Mouse (Mus musculus) megakaryocyte-erythroid progenitor cell, adult 5-6 weeks (primary cell): Measurements from ENCODE around the gene Gm11111. TPM values are rescaled to one million over a fixed set of nuclear protein-coding genes. Genes with fewer than 3 reads are reported as not detected.
"Not testable (repeated sequence)": the region's sequence is repeated elsewhere in the genome, so short reads cannot be mapped to it uniquely, and the experiment has no call there.

ENCODE experiments used
- ATAC-seq: replicated peaks from 2 replicates; pipeline ENCODE4 v1.8.0; 2016; ENCODE audit warnings: mild to moderate bottlenecking, inconsistent platforms; ENCODE audit not compliant: severe bottlenecking, poor library complexity, low FRiP score, low TSS enrichment
- total RNA-seq, 2 experiments: library from RNA; stranded (forward) in 1 of 2; stranded (reverse) in 1 of 2; fragments of 200-1000, 215-1000 nt in 1 of 2; fragments of >200 nt in 1 of 2; fragmentation: Nextera tagmentation in 1 of 2; gene quantifications; 2 replicates each; pipeline ENCODE4 v1.2.3; 2014 to 2017

Gene Gm11111
- total RNA-seq, 2 experiments from 2014 or later: not detected

GRCm38 (mm10) chr5:98576538-98576937 lies 24.0 kb downstream of the Gm11111 start:
- not testable (repeated sequence) for ATAC-seq

DNA sequence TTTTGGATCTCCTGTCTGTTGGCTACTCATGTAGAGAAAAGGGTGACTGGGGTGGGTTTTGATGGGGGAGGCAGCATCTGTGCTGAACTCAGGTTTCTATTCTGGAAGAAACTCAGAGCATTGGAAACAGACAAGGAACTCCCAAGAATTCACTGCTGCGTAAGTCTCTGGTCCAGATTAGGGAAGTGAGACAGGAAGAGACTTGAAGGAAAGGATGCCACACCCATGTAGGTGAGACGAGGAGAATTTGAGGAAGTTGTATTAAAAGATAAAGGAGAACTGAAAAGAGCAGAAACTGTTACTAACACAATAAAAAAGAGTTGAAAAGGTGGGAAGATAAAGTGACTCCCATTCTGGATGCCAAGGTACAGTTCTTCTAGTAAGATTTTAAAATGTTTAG lies 25.9 kb downstream of the Gm11111 start:
- ATAC-seq: no peak

DNA sequence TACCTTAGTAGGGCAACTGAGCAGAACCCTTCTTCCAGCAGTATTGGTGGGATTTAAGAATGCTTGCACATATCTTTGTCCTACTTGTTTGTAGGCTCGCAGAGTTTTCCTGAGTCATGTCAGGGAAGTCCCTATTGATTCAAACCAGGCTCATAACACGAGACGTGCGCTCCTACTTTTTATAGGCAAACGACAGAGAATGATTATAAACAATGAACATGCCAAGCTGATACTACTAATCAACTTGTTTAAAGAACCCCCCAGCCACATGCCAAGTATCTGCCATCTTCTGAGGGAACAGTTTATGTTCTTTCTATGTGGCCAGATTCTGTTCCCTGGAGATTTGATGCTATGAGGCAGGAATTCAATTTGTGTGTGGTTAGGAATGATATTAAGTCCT lies 28.3 kb downstream of the Gm11111 start:
- ATAC-seq: no peak

DNA sequence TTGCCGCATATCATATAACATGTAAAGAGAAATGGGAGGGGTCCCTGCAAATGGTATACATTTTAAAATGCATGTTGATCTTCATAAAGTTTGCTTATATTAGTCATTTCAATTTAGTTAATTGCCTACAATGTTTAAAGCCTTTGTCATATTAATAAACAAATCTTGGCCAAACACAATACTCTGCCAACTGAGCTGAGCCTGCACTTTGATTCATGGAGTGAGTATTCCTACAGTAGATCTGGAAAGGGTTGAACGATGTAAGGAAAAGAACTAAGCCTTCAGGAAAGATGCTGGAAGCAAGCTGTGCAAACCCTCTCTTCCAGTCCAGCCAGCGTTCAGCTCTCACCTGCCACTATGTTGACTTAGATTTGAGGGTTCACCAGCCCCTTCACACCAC lies 29.6 kb downstream of the Gm11111 start:
- no peak for ATAC-seq

- no peak for ATAC-seq
These were observed 33.4 kb downstream of the Gm11111 start for GRCm38 (mm10) chr5:98585915-98586314.

Other genes starting within 250 kb of the Gm11111 start
- not detected in 2 replicates for gene Cfap299, start 223.4 kb upstream of the Gm11111 start, total RNA-seq (2014; fragmentation: Nextera tagmentation)
- gene Cfap299, start 223.4 kb upstream of the Gm11111 start, total RNA-seq (2017): not detected in 2 replicates